Mouse (Mus musculus) megakaryocyte, embryonic 14.5 days (primary cell): ENCODE measurements at regions not wholly inside any gene's neighbourhood (a gene's known extent, or its start where the extent isn't known, plus 50 kb on each side); places are given as distances from the start of the nearest gene placed in this dataset.

Experiments
- FLI1 ChIP-seq: IDR thresholded peaks from 2 replicates; pipeline ENCODE4 v1.6.1; 2012; ENCODE audit warnings: low read length, inconsistent platforms, mixed read lengths
- GATA1 ChIP-seq: IDR thresholded peaks from 3 replicates; pipeline ENCODE4 v1.6.1; 2012; ENCODE audit warnings: mixed read lengths, low read length, inconsistent platforms, borderline replicate concordance

DNA sequence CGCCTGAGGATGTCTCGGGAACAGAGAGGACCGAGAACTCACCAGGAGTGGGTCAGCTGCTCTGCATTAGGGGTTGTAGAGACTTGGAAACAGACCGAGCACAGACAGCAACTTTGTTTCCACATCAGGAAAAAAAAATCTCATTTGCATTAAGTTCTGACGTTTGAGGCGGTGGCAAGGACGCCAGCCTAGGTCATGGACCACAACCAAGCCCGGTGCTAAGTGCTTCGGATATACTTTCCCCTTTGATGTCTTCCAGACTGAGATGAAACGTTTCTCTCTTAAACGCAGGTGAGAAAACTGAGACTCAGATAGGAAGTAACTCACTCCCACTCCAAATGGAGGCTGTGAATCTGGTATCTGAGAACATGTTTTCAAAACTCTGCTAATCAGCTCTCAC is 169.9 kb downstream of the Fam43a start:
- no peak for TF ChIP-seq GATA1
- no peak for TF ChIP-seq FLI1
